Mouse (Mus musculus): ENCODE data around the gene Samd4. TPM values are rescaled to one million over a fixed set of nuclear protein-coding genes. Genes with fewer than 3 reads are reported as not detected.

Gene Samd4
- total and polyA plus RNA-seq, 2 experiments from 2014 or later: 3.5 to 15.2 TPM

DNA sequence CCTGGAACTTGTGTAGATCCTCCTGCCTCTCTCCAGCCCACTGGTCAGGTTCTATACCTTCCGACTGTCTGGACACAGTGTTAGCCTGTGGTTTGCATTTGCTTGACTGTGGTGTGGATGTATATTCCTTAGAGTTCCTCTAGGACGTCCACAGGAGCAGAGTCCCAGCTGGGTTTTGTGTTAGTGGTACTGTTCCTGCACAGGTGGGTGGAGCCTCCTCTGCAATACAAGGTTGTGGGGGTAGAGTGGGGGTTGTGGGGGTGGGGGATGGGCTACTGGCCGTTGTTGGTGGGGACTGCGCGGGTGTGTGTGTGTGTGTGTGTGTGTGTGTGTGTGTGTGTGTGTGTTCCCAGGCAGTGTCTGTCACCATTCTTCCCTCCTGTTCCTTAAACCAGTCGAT lies 58.4 kb downstream of the Samd4 start:
- Histone ChIP-seq H3K4me2 (ENCODE audit: low read depth) (0 out of 2 replicates have a peak overlapping the region, but pooled peaks have one; percentile 30), H3K4me1 (ENCODE audit: insufficient read depth) (peaks cover 6% of the 10 kb centered on the region), H3K27ac (ENCODE audit: low read depth, low read length) (peak overlapping the region; percentile 66; the same call in 1 of the 2 replicates), H3K9ac (no peak overlapping the region), H3K27me3 (ENCODE audit: insufficient read depth, low read length) (no peaks in the 10 kb centered on the region), H3K4me3 (ENCODE audit: low read depth, low read length) (no peak overlapping the region), H3K9me3 (ENCODE audit: low read length) (no peaks in the 10 kb centered on the region), H3K36me3 (ENCODE audit: insufficient read depth) (no peaks in the 10 kb centered on the region)
- DNase-seq (no peak), ATAC-seq (peak; percentile 38)
- 29% methylated on average over 6 of the region's 6 CpGs for whole genome bisulfite sequencing
- TF ChIP-seq CTCF (IDR thresholded peaks at IDR 0.05; ENCODE audit: low read depth): no peak

- no peak for TF ChIP-seq CTCF (IDR thresholded peaks at IDR 0.05; ENCODE audit: low read depth)
- H3K9ac ChIP-seq: no peak overlapping the region
- 57% methylated on average over 23 of the region's 23 CpGs for WGBS
- H3K9me3 ChIP-seq (ENCODE audit: low read length): no peaks in the 10 kb centered on the region
- H3K4me2 ChIP-seq (ENCODE audit: low read depth): peak overlapping the region; percentile 30; the same call in 1 of the 2 replicates
- peak overlapping the region; percentile 66 for H3K27ac ChIP-seq (ENCODE audit: low read depth, low read length)
- peak; percentile 90 for ATAC-seq
- H3K27me3 ChIP-seq (ENCODE audit: insufficient read depth, low read length): no peaks in the 10 kb centered on the region
- peak; percentile 72 for DNase-seq
- H3K4me3 ChIP-seq (ENCODE audit: low read depth, low read length): no peak overlapping the region
- peaks cover 6% of the 10 kb centered on the region for H3K4me1 ChIP-seq (ENCODE audit: insufficient read depth)
- H3K36me3 ChIP-seq (ENCODE audit: insufficient read depth): no peaks in the 10 kb centered on the region
Measured at GRCm38 (mm10) chr14:46941896-46942812, 59.5 kb downstream of the Samd4 start.

DNA sequence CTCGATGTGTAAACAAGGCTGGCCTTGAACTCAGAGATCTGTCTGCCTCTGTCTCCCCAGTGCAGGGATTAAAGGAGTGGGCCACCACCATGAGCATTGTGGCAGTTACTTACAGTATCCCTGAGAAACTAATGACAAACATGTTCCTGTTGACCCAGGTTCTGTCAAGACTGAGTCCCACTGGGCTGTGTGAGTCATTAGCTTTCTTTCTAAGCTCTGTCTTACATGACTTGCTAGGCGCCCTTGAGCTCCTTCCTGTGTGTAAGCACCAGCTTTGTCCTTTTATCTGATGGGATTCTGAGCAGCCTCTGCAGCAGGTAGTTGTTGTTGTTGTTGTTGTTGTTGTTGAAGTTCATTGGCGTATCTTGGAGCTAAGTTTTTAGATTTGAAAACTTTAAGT lies 61.8 kb downstream of the Samd4 start:
- Histone ChIP-seq H3K27me3 (ENCODE audit: insufficient read depth, low read length) (no peaks in the 10 kb centered on the region), H3K4me1 (ENCODE audit: insufficient read depth) (peaks cover 6% of the 10 kb centered on the region), H3K4me3 (ENCODE audit: low read depth, low read length) (no peak overlapping the region), H3K9me3 (ENCODE audit: low read length) (no peaks in the 10 kb centered on the region), H3K9ac (no peak overlapping the region), H3K36me3 (ENCODE audit: insufficient read depth) (no peaks in the 10 kb centered on the region), H3K27ac (ENCODE audit: low read depth, low read length) (no peak overlapping the region), H3K4me2 (ENCODE audit: low read depth) (no peak overlapping the region)
- no peak for ATAC-seq
- WGBS: 88% methylated on average over 3 of the region's 3 CpGs
- DNase-seq: no peak
- TF ChIP-seq CTCF (IDR thresholded peaks at IDR 0.05; ENCODE audit: low read depth): no peak

DNA sequence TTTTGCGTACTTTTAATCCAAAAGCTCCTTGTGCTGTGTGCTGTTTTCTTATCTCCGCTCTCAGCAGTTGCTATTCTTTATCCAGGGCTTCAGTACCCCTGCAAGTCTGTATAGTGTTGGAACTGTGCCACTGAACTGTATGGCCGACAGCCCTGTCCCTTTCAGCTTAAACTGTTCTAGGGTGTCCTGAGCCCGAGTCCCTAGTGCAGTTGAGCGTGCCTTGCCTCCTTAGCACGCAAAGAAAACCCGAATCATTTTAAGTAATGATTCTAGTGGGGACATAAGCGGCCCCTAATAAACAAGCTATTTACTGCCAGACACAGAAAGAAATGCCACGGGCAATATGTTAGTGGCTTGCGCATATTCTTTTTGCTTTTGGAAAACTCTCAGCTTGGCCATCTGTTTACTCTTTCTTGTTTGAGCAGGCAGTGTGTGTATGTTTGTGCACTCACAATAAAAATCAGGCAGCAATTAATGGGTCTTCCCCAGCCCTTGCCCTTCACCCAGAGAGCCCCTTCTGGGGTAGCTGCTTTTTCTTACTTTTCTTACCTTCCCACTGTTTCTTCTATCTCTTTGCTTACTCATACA lies 63.3 kb downstream of the Samd4 start:
- Histone ChIP-seq H3K9ac (no peak overlapping the region), H3K36me3 (ENCODE audit: insufficient read depth) (no peaks in the 10 kb centered on the region), H3K27ac (ENCODE audit: low read depth, low read length) (no peak overlapping the region), H3K9me3 (ENCODE audit: low read length) (no peaks in the 10 kb centered on the region), H3K4me1 (ENCODE audit: insufficient read depth) (peaks cover 6% of the 10 kb centered on the region), H3K4me3 (ENCODE audit: low read depth, low read length) (no peak overlapping the region), H3K4me2 (ENCODE audit: low read depth) (no peak overlapping the region), H3K27me3 (ENCODE audit: insufficient read depth, low read length) (no peaks in the 10 kb centered on the region)
- ATAC-seq (0 out of 2 replicates have a peak, but pooled peaks have one; percentile 14), DNase-seq (peak; percentile 49)
- 28% methylated on average over 10 of the region's 10 CpGs for WGBS
- no peak for TF ChIP-seq CTCF (IDR thresholded peaks at IDR 0.05; ENCODE audit: low read depth)

DNA sequence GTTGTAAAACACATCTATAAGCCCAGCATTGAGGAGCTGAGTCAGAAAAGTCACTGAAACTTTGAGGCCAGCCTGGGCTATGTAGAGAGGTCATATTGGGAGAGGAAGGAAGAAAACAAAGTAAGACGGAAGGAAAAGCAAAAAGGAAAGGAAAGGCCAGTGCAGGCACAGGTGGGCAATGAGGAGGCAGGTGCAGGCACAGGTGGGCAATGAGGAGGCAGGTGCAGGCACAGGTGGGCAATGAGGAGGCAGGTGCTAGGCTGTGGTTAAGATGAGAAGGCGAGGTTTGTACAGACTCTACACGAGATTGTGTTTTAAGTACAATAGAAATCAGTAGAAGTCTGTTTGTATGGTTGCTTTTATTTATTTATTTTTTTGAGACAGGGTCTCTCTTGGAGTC lies 65.0 kb downstream of the Samd4 start:
- Histone ChIP-seq H3K9ac (no peak overlapping the region), H3K36me3 (ENCODE audit: insufficient read depth) (no peaks in the 10 kb centered on the region), H3K4me1 (ENCODE audit: insufficient read depth) (no peaks in the 10 kb centered on the region; the same call in 1 of the 2 replicates), H3K27me3 (ENCODE audit: insufficient read depth, low read length) (no peaks in the 10 kb centered on the region), H3K27ac (ENCODE audit: low read depth, low read length) (no peak overlapping the region), H3K4me2 (ENCODE audit: low read depth) (no peak overlapping the region), H3K9me3 (ENCODE audit: low read length) (no peaks in the 10 kb centered on the region), H3K4me3 (ENCODE audit: low read depth, low read length) (no peak overlapping the region)
- no peak for TF ChIP-seq CTCF (IDR thresholded peaks at IDR 0.05; ENCODE audit: low read depth)
- 90% methylated on average over 3 of the region's 3 CpGs for WGBS
- ATAC-seq (no peak), DNase-seq (no peak)

DNA sequence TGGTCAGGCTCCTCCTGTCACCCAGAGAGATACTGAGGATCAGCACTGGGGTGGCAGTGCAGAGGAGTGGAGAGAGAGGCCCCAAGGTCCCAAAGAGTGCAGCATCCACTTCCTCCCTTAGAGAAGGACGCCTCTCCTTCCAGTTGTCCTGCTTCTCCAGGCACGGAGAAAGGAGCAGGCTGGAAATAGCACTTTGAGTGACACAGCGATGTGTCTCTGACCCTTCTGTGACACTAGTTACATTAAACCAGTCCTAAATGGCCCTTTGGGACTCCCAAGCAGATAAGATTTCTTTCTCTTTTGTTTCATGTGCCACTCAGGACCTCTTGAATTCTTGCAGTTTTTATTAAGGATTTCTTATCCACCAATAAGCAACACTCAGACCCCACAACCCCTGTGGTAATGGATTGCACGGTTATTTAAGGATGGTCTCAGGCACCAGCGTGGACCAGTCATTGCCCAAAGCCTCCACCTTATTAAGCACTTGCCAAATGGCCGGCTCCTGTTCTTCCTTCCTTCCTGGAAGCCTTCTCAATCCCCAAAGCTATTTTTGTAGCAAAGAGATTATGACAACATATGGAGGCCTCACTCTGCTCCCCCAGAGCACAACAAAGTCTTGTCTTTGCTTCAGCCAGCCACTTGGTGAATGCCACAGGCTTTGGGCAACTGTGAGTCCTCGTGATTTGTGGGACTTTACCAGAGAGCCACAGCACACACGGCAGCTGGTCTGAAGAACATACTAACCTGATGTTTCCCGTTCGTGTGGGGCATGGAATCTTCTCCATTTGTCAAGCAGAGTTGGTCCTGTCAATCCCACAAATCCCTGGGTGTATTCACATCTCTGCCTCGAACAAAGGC lies 68.1 kb downstream of the Samd4 start:
- H3K9ac ChIP-seq: no peak overlapping the region
- H3K4me3 ChIP-seq (ENCODE audit: low read depth, low read length): no peak overlapping the region
- ATAC-seq (no peak), DNase-seq (no peak)
- H3K9me3 ChIP-seq (ENCODE audit: low read length): no peaks in the 10 kb centered on the region
- H3K4me1 ChIP-seq (ENCODE audit: insufficient read depth): no peaks in the 10 kb centered on the region; the same call in 1 of the 2 replicates
- no peak overlapping the region for H3K4me2 ChIP-seq (ENCODE audit: low read depth)
- 73% methylated on average over 11 of the region's 11 CpGs for WGBS
- TF ChIP-seq CTCF (IDR thresholded peaks at IDR 0.05; ENCODE audit: low read depth): no peak
- no peak overlapping the region for H3K27ac ChIP-seq (ENCODE audit: low read depth, low read length)
- no peaks in the 10 kb centered on the region for H3K27me3 ChIP-seq (ENCODE audit: insufficient read depth, low read length)
- no peaks in the 10 kb centered on the region for H3K36me3 ChIP-seq (ENCODE audit: insufficient read depth)

All from forebrain, postnatal 0 days (tissue).